Mouse (Mus musculus) liver, embryonic 14.5 days (tissue): Measurements from ENCODE around the gene Tbl1xr1. TPM values are rescaled to one million over a fixed set of nuclear protein-coding genes. Genes with fewer than 3 reads are reported as not detected.

ENCODE experiments used
- ATAC-seq: fragments of 200-750 bp; cut with Nextera tagmentation; 2 replicates; pipeline ENCODE4 v1.8.0; 2017; ENCODE audit warnings: moderate number of reproducible peaks, mild to moderate bottlenecking, moderate library complexity; ENCODE audit not compliant: insufficient read depth
- DNase-seq, 3 experiments: peaks; one replicate each; pipeline ENCODE4 v3.0.0-alpha.2; 2012 to 2013; ENCODE audit warnings: low read depth in 3 of 3, low spot score in 3 of 3
- H3K27ac ChIP-seq: fragments of 300-500 bp; sonication (generic); 2 replicates; pipeline ENCODE4 v1.5.1; 2014; ENCODE audit warnings: moderate library complexity, mild to moderate bottlenecking, control low read depth, inconsistent platforms
- H3K27me3 ChIP-seq: fragments of 300-500 bp; sonication (generic); 2 replicates; pipeline ENCODE4 v1.6.1; 2014; ENCODE audit warnings: mild to moderate bottlenecking, low read length, moderate library complexity; ENCODE audit not compliant: control insufficient read depth, insufficient read depth
- H3K36me3 ChIP-seq: fragments of 300-500 bp; sonication (generic); replicated peaks from 2 replicates; pipeline ENCODE4 v1.6.1; 2014; ENCODE audit warnings: low read depth; ENCODE audit not compliant: control insufficient read depth, insufficient read depth
- H3K4me1 ChIP-seq, 2 experiments: fragments of 200-500 bp in 1 of 2; fragments of 300-500 bp in 1 of 2; sonication (generic) in 1 of 2; replicated peaks; 2 replicates each; pipeline ENCODE4 v1.6.1; 2012 to 2014; ENCODE audit warnings: antibody characterized with exemption in 1 of 2, inconsistent platforms in 1 of 2, low read length in 1 of 2; ENCODE audit not compliant: control insufficient read depth in 2 of 2, insufficient read depth in 2 of 2
- H3K4me2 ChIP-seq: fragments of 300-500 bp; sonication (generic); 2 replicates; pipeline ENCODE4 v1.6.1; 2014; ENCODE audit warnings: low read depth, mild to moderate bottlenecking, control low read depth, moderate library complexity
- H3K4me3 ChIP-seq, 2 experiments: fragments of 200-500 bp in 1 of 2; fragments of 300-500 bp in 1 of 2; sonication (generic) in 1 of 2; 2 replicates each; pipeline ENCODE4 v1.5.1; 2012 to 2014; ENCODE audit warnings: low read depth in 2 of 2, low read length in 2 of 2, mild to moderate bottlenecking in 2 of 2, control low read depth in 1 of 2, inconsistent platforms in 1 of 2, moderate library complexity in 1 of 2; ENCODE audit not compliant: insufficient read depth in 1 of 2
- H3K9ac ChIP-seq: fragments of 300-500 bp; sonication (generic); replicated peaks from 2 replicates; pipeline ENCODE4 v1.6.1; 2014; ENCODE audit warnings: mild to moderate bottlenecking, control low read depth, moderate library complexity
- H3K9me3 ChIP-seq: fragments of 300-500 bp; sonication (generic); 2 replicates; pipeline ENCODE4 v1.6.1; 2016; ENCODE audit warnings: low read length, mixed read lengths; ENCODE audit not compliant: control insufficient read depth
- CTCF ChIP-seq: IDR thresholded peaks from 2 replicates; pipeline ENCODE4 v1.5.1; 2016; ENCODE audit warnings: antibody characterized with exemption, low read depth, control low read depth
- EP300 ChIP-seq: IDR thresholded peaks from 2 replicates; pipeline ENCODE4 v1.6.1; 2016; ENCODE audit warnings: antibody characterized with exemption, low read depth
- WGBS: fragments of 180-500 bp; shearing (Covaris S2); extraction: QIAGEN DNeasy Blood & Tissue Kit; methylation state at CpG from one replicate; pipeline ENCODE4 v1.1.7; 2014; ENCODE audit not compliant: insufficient replicate concordance; 5-methylcytosine and 5-hydroxymethylcytosine counted together
- polyA plus RNA-seq, 2 experiments: library from polyadenylated mRNA; depleted of rRNA in 1 of 2; stranded (reverse) in 1 of 2; unstranded in 1 of 2; fragments of >200 nt; fragmentation: Nextera tagmentation in 1 of 2; extraction: Ambion mirVana in 1 of 2; gene quantifications; 2 replicates each; pipeline versions ENCODE4 v1.2.1 to v1.2.3; 2012 to 2014

Tbl1xr1 gene
- polyA plus RNA-seq, 2 experiments = 6.5 to 6.7 TPM

- DNase-seq (no peak), ATAC-seq (no peak)
- Histone ChIP-seq H3K4me1 (peaks cover 3 to 21% of the 10 kb centered on the region in 2 experiments; a peak in 3 of 4 replicates), H3K9me3 (no peaks in the 10 kb centered on the region), H3K27ac (no peak overlapping the region), H3K36me3 (no peaks in the 10 kb centered on the region), H3K4me2 (no peak overlapping the region), H3K27me3 (no peaks in the 10 kb centered on the region), H3K9ac (no peak overlapping the region), H3K4me3 (no peak overlapping the region)
- no peak for TF ChIP-seq EP300
- TF ChIP-seq CTCF = no peak
- 70% methylated on average over 3 of the region's 3 CpGs for WGBS
Measured at GRCm38 (mm10) chr3:22089825-22090224, 13.4 kb downstream of the Tbl1xr1 start.

- no peaks in the 10 kb centered on the region for H3K9me3 ChIP-seq
- no peak overlapping the region for H3K9ac ChIP-seq
- no peak for TF ChIP-seq CTCF
- TF ChIP-seq EP300 = no peak
- WGBS = 59% methylated on average over 8 of the region's 8 CpGs
- DNase-seq = no peak
- H3K36me3 ChIP-seq = no peaks in the 10 kb centered on the region
- H3K4me3 ChIP-seq = no peak overlapping the region
- H3K27ac ChIP-seq = no peak overlapping the region
- no peak overlapping the region; the same call in none of the 2 replicates for H3K4me2 ChIP-seq
- H3K27me3 ChIP-seq = no peaks in the 10 kb centered on the region
- peak; percentile 9; the same call in 1 of the 2 replicates for ATAC-seq
- peaks cover 3 to 21% of the 10 kb centered on the region in 2 experiments; a peak in 3 of 4 replicates for H3K4me1 ChIP-seq
Measured at GRCm38 (mm10) chr3:22090431-22091265, 14.2 kb downstream of the Tbl1xr1 start.

- no peak for ATAC-seq
- Histone ChIP-seq H3K4me3 (no peak overlapping the region), H3K9me3 (no peaks in the 10 kb centered on the region), H3K27ac (no peak overlapping the region), H3K27me3 (no peaks in the 10 kb centered on the region), H3K36me3 (no peaks in the 10 kb centered on the region), H3K4me2 (no peak overlapping the region), H3K9ac (no peak overlapping the region), H3K4me1 (peaks cover 3 to 21% of the 10 kb centered on the region in 2 experiments; a peak in 3 of 4 replicates)
- 57% methylated on average over 3 of the region's 3 CpGs for WGBS
- no peak for TF ChIP-seq CTCF
- no peak for TF ChIP-seq EP300
- DNase-seq = no peak
Measured at GRCm38 (mm10) chr3:22091266-22091550, 14.8 kb downstream of the Tbl1xr1 start.

- DNase-seq (no peak), ATAC-seq (peak; percentile 21; the same call in 1 of the 2 replicates)
- Histone ChIP-seq H3K27me3 (no peaks in the 10 kb centered on the region), H3K4me3 (no peak overlapping the region), H3K9ac (no peak overlapping the region), H3K4me2 (no peak overlapping the region), H3K9me3 (no peaks in the 10 kb centered on the region), H3K27ac (no peak overlapping the region), H3K36me3 (no peaks in the 10 kb centered on the region), H3K4me1 (peaks cover 3 to 21% of the 10 kb centered on the region in 2 experiments; a peak in 3 of 4 replicates)
- TF ChIP-seq EP300 (no peak), CTCF (no peak)
- 67% methylated on average over 3 of the region's 3 CpGs for WGBS
Measured at GRCm38 (mm10) chr3:22091681-22092080, 15.2 kb downstream of the Tbl1xr1 start.

GRCm38 (mm10) chr3:22092784-22093183, 16.3 kb downstream of the Tbl1xr1 start:
- Histone ChIP-seq H3K27ac (no peak overlapping the region), H3K27me3 (no peaks in the 10 kb centered on the region), H3K4me1 (peaks cover 3 to 21% of the 10 kb centered on the region in 2 experiments; a peak in 3 of 4 replicates), H3K9ac (no peak overlapping the region), H3K36me3 (no peaks in the 10 kb centered on the region), H3K4me2 (no peak overlapping the region), H3K4me3 (no peak overlapping the region), H3K9me3 (no peaks in the 10 kb centered on the region)
- 72% methylated on average over 5 of the region's 5 CpGs for WGBS
- DNase-seq = no peak
- ATAC-seq = no peak
- TF ChIP-seq EP300 (no peak), CTCF (no peak)
